Mouse (Mus musculus): ENCODE results near the gene Tmem132a. TPM values are rescaled to one million over a fixed set of nuclear protein-coding genes. Genes with fewer than 3 reads are reported as not detected.

Gene Tmem132a
- polyA plus RNA-seq (2015; fragmentation: Nextera tagmentation; extraction: Ambion mirVana), result 29.9 and 32.3 TPM in 2 replicates

DNA sequence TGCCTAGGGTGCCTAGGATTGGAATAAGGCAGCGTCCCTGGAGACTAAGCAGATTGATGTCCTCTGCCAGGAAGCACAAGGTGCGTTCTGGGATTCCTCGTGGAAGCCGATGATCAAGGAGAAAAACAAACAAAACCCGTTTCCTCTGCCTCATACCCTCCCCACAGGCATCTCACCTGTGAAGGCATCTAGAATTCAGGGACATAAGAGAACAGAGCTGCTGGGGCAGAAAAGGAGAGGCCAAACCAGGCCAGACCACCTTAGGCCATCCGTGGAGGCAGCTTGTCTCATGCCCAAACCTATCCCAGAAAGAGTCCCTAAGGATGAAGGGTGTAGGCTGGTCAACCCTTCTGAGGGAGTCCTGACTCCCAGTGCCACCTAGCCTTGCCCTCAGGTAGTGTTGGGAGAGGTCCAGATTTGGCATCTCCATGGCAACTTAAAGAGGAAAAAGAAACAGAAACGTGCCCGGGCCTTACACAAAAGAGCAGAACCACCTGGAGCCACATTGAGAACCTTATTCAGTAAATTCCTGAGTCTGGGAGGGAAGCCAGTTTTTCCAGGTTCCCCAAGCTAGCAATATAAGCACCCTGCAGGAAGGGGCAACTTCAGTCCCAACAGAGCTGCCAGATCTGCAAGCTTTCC is at the start of gene Tmem132a:
Gene Tmem132a, minus strand, starts transcription at position 55 of the 642 bp plus-strand sequence.
- Histone ChIP-seq H3K4me3 (ENCODE audit: low read length) (peak within 1 kb of the TSS; percentile 85), H3K36me3 (ENCODE audit: control insufficient read depth, insufficient read depth, low read length) (peaks cover 25% of the 10 kb centered on the region), H3K4me2 (ENCODE audit: low read depth, low read length) (peak within 1 kb of the TSS; percentile 90), H3K4me1 (ENCODE audit: control insufficient read depth, insufficient read depth, low read length) (peaks cover 16% of the 10 kb centered on the region), H3K9me3 (ENCODE audit: control insufficient read depth, low read length) (no peaks in the 10 kb centered on the region), H3K27me3 (replicated peaks; ENCODE audit: control insufficient read depth, insufficient read depth, low read length) (no peaks in the 10 kb centered on the region), H3K27ac (ENCODE audit: low read length) (peak within 1 kb of the TSS; percentile 48), H3K9ac (ENCODE audit: low read depth, low read length) (peak within 1 kb of the TSS; percentile 93)
- WGBS, result 3% methylated on average over 8 of the region's 8 CpGs
- ATAC-seq, result peak; percentile 31

DNA sequence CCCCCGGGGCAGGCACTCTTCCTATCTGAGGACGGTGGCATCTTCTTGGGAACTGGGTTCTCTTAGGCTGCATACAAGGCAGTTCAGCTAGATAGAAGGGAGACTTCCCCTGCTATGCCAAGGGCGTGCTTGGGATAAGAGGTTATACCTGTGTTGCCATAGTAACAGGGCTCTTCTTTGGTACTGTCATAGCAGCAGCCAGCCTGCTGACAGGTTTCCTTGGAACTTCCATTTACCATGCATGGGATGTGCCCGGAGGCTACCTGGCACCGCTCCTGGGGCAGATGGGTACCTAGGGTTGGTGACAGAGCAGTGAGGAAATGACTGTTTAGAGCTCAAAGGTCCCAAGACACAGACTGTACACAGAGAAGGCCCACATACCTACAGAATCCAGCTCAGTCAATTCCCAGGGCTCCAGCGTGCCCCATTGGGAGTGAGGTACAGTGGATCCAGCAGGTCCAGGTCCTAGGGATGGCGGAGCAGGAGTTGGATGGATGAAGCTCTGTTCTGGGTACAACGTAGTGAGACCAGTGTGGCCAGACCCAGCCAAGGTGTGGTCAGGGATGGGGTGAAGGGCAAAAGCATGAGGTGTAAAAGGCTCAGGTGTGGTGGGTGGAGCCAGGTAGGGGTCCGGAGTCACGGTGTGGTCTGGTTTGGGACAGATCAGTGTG is 48.7 kb upstream of the Tmem132a start:
- Histone ChIP-seq H3K27ac (ENCODE audit: low read length) (no peak overlapping the region), H3K27me3 (replicated peaks; ENCODE audit: control insufficient read depth, insufficient read depth, low read length) (no peaks in the 10 kb centered on the region), H3K9ac (ENCODE audit: low read depth, low read length) (no peak overlapping the region), H3K4me2 (ENCODE audit: low read depth, low read length) (no peak overlapping the region), H3K4me3 (ENCODE audit: low read length) (no peak overlapping the region), H3K36me3 (ENCODE audit: control insufficient read depth, insufficient read depth, low read length) (no peaks in the 10 kb centered on the region), H3K9me3 (ENCODE audit: control insufficient read depth, low read length) (no peaks in the 10 kb centered on the region), H3K4me1 (ENCODE audit: control insufficient read depth, insufficient read depth, low read length) (no peaks in the 10 kb centered on the region)
- ATAC-seq, result no peak; the same call in 1 of the 2 replicates
- WGBS, result 83% methylated on average over 10 of the region's 10 CpGs

DNA sequence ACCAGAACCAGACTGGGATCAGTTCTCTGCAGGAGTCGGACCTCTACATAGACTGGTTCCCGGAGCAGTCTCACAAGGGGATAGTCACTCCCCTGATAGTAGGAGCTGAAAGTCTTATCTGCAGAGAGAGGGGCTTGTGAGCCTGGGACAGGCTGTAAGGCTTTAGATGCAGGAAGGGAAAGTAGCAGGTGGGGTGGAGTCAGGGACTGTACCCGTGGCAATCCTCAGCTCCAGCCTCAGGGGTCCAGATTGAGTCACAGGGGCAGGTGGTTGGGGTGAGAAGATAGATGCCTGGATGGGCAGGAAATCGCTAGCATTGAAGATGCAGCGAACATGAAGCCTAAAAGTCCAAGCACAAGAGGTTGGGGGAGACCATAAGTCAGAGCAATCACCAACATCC is 46.8 kb upstream of the Tmem132a start:
- no peak for ATAC-seq
- no peak overlapping the region for H3K4me2 ChIP-seq (ENCODE audit: low read depth, low read length)
- H3K9me3 ChIP-seq (ENCODE audit: control insufficient read depth, low read length), result no peaks in the 10 kb centered on the region
- H3K27me3 ChIP-seq (replicated peaks; ENCODE audit: control insufficient read depth, insufficient read depth, low read length), result no peaks in the 10 kb centered on the region
- H3K4me3 ChIP-seq (ENCODE audit: low read length), result no peak overlapping the region
- H3K36me3 ChIP-seq (ENCODE audit: control insufficient read depth, insufficient read depth, low read length), result no peaks in the 10 kb centered on the region
- no peak overlapping the region for H3K9ac ChIP-seq (ENCODE audit: low read depth, low read length)
- no peak overlapping the region for H3K27ac ChIP-seq (ENCODE audit: low read length)
- H3K4me1 ChIP-seq (ENCODE audit: control insufficient read depth, insufficient read depth, low read length), result peaks cover 2% of the 10 kb centered on the region; the same call in 1 of the 2 replicates
- WGBS, result 50% methylated on average over 5 of the region's 5 CpGs

DNA sequence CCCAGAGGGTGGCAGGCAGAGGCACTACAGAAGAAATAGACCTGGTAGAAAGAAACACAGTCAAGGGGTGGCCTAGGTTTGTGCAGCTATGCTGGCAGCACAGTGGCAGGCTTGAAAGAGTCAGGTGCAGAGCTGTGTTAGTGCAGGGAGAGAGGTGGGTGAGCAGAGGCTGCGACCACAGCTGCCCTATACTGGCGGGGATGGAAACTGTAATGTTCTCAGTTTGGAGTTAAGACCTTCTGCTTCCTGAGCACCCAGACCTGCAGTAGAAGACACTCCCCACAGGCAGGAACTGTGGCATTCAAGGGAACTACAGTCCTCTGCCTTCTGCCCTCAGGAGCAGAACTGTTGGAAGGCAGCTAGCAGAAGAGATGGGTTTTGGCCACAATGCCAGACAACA is 45.1 kb upstream of the Tmem132a start:
- Histone ChIP-seq H3K27me3 (replicated peaks; ENCODE audit: control insufficient read depth, insufficient read depth, low read length) (no peaks in the 10 kb centered on the region), H3K9me3 (ENCODE audit: control insufficient read depth, low read length) (no peaks in the 10 kb centered on the region), H3K4me2 (ENCODE audit: low read depth, low read length) (no peak overlapping the region), H3K9ac (ENCODE audit: low read depth, low read length) (no peak overlapping the region), H3K4me1 (ENCODE audit: control insufficient read depth, insufficient read depth, low read length) (peaks cover 6% of the 10 kb centered on the region; the same call in 1 of the 2 replicates), H3K27ac (ENCODE audit: low read length) (no peak overlapping the region), H3K4me3 (ENCODE audit: low read length) (no peak overlapping the region), H3K36me3 (ENCODE audit: control insufficient read depth, insufficient read depth, low read length) (no peaks in the 10 kb centered on the region)
- WGBS, result 67% methylated on average over 2 of the region's 2 CpGs
- no peak for ATAC-seq

DNA sequence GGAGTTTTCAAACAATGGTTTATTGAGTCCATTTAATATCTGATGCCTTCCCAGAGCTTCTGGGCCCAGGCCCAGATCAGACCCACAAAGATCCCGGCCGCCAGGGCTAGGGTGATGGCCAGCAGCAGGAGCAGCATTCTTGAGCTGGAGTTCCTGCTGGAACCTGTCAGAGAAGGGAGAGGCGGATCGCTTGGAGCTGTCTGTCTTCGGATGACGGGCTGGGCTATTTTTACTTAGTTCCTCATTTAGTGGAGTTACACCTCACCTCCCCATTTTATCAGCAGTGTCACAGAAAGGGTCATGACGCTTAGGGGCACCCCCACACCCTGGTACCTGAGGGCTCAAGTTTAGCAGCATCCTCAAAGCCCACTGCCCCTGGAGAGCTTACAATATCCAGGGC is 44.6 kb upstream of the Tmem132a start:
- Histone ChIP-seq H3K9ac (ENCODE audit: low read depth, low read length) (no peak overlapping the region), H3K4me1 (ENCODE audit: control insufficient read depth, insufficient read depth, low read length) (peaks cover 9% of the 10 kb centered on the region; the same call in 1 of the 2 replicates), H3K27me3 (replicated peaks; ENCODE audit: control insufficient read depth, insufficient read depth, low read length) (no peaks in the 10 kb centered on the region), H3K4me3 (ENCODE audit: low read length) (no peak overlapping the region), H3K9me3 (ENCODE audit: control insufficient read depth, low read length) (no peaks in the 10 kb centered on the region), H3K36me3 (ENCODE audit: control insufficient read depth, insufficient read depth, low read length) (no peaks in the 10 kb centered on the region), H3K27ac (ENCODE audit: low read length) (no peak overlapping the region), H3K4me2 (ENCODE audit: low read depth, low read length) (no peak overlapping the region)
- WGBS, result 58% methylated on average over 7 of the region's 7 CpGs
- ATAC-seq, result no peak

DNA sequence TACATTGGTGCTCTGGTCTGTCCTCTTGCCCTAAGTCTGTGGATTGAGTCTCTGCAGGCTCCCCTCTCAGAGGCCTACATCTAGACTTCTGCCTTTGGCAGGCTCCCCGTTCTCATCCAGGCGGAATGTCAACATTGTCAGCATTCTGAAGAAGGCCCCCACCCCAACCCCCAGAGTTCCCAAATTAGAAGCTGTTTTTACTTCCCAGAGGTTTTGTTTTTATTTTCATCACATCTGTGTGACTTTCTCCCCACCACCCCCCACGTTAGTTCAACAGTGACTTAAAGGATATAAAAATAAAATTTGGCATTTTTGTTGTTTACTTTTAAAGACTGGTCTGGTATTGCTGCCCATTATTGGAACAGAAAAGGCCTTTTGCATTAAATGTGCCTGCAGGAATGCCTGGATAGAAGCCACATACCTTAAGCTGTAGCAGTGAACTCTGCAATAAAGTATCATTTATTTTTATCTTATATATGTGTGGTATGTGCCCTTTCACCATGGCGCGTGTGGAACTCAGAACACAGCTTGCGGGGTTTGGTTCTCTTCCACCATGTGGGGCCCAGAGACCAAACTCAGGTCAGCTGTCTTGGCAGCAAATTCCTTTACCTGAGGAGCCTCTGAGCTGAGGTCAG is 39.5 kb upstream of the Tmem132a start:
- H3K9ac ChIP-seq (ENCODE audit: low read depth, low read length), result no peak overlapping the region; the same call in 1 of the 2 replicates
- WGBS, result 49% methylated on average over 6 of the region's 6 CpGs
- peaks cover 14% of the 10 kb centered on the region; the same call in 1 of the 2 replicates for H3K36me3 ChIP-seq (ENCODE audit: control insufficient read depth, insufficient read depth, low read length)
- H3K4me2 ChIP-seq (ENCODE audit: low read depth, low read length), result no peak overlapping the region
- H3K9me3 ChIP-seq (ENCODE audit: control insufficient read depth, low read length), result no peaks in the 10 kb centered on the region
- no peak overlapping the region for H3K4me3 ChIP-seq (ENCODE audit: low read length)
- no peaks in the 10 kb centered on the region for H3K27me3 ChIP-seq (replicated peaks; ENCODE audit: control insufficient read depth, insufficient read depth, low read length)
- H3K4me1 ChIP-seq (ENCODE audit: control insufficient read depth, insufficient read depth, low read length), result peaks cover 31% of the 10 kb centered on the region
- peak overlapping the region; percentile 81 for H3K27ac ChIP-seq (ENCODE audit: low read length)
- ATAC-seq, result peak; percentile 61

DNA sequence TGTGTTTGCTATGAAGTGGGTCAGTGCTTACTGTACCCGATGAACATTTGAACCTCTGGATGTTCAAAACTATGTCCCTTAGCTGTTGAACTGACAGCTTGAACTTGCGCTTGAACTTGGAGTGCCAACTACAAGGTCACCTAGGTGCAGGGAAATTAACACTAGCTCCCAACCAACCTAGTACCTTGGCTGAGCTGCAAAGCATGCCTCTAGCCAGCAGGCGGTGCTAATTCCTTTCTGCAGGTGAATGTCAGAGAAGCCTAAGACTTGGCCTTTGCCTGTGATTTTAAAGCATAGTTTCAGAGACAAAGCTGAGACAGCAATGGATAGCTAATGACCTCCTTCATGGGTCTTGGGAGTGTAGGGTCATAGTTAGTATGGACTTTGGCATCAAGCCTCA is 38.2 kb upstream of the Tmem132a start:
- H3K36me3 ChIP-seq (ENCODE audit: control insufficient read depth, insufficient read depth, low read length), result peaks cover 17% of the 10 kb centered on the region; the same call in 1 of the 2 replicates
- no peak for ATAC-seq
- no peaks in the 10 kb centered on the region for H3K9me3 ChIP-seq (ENCODE audit: control insufficient read depth, low read length)
- 0 out of 2 replicates have a peak overlapping the region, but pooled peaks have one; percentile 81 for H3K27ac ChIP-seq (ENCODE audit: low read length)
- no peak overlapping the region for H3K4me2 ChIP-seq (ENCODE audit: low read depth, low read length)
- 53% methylated on average over 3 of the region's 3 CpGs for WGBS
- H3K27me3 ChIP-seq (replicated peaks; ENCODE audit: control insufficient read depth, insufficient read depth, low read length), result no peaks in the 10 kb centered on the region
- H3K4me1 ChIP-seq (ENCODE audit: control insufficient read depth, insufficient read depth, low read length), result peaks cover 32% of the 10 kb centered on the region
- no peak overlapping the region for H3K4me3 ChIP-seq (ENCODE audit: low read length)
- H3K9ac ChIP-seq (ENCODE audit: low read depth, low read length), result no peak overlapping the region

DNA sequence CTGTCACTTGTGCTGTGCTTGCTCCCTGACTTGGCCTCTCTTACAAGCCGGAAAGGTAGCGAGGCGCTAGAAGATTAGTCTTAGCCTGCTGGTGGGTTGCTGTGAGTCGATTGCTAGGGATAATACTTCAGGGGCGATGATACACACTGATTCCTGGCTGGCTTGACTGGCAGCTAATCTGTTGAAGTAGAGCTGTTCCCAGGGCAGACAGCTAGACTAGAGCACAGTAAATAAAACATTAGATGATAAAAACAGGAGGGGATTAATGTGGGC is 35.9 kb upstream of the Tmem132a start:
- Histone ChIP-seq H3K4me2 (ENCODE audit: low read depth, low read length) (peak overlapping the region; percentile 25; the same call in 1 of the 2 replicates), H3K9ac (ENCODE audit: low read depth, low read length) (peak overlapping the region; percentile 46), H3K9me3 (ENCODE audit: control insufficient read depth, low read length) (no peaks in the 10 kb centered on the region), H3K27ac (ENCODE audit: low read length) (peak overlapping the region; percentile 93), H3K4me1 (ENCODE audit: control insufficient read depth, insufficient read depth, low read length) (peaks cover 26% of the 10 kb centered on the region), H3K27me3 (replicated peaks; ENCODE audit: control insufficient read depth, insufficient read depth, low read length) (no peaks in the 10 kb centered on the region), H3K4me3 (ENCODE audit: low read length) (no peak overlapping the region), H3K36me3 (ENCODE audit: control insufficient read depth, insufficient read depth, low read length) (peaks cover 27% of the 10 kb centered on the region; the same call in 1 of the 2 replicates)
- WGBS, result 44% methylated on average over 5 of the region's 5 CpGs
- 0 out of 2 replicates have a peak, but pooled peaks have one; percentile 14 for ATAC-seq

DNA sequence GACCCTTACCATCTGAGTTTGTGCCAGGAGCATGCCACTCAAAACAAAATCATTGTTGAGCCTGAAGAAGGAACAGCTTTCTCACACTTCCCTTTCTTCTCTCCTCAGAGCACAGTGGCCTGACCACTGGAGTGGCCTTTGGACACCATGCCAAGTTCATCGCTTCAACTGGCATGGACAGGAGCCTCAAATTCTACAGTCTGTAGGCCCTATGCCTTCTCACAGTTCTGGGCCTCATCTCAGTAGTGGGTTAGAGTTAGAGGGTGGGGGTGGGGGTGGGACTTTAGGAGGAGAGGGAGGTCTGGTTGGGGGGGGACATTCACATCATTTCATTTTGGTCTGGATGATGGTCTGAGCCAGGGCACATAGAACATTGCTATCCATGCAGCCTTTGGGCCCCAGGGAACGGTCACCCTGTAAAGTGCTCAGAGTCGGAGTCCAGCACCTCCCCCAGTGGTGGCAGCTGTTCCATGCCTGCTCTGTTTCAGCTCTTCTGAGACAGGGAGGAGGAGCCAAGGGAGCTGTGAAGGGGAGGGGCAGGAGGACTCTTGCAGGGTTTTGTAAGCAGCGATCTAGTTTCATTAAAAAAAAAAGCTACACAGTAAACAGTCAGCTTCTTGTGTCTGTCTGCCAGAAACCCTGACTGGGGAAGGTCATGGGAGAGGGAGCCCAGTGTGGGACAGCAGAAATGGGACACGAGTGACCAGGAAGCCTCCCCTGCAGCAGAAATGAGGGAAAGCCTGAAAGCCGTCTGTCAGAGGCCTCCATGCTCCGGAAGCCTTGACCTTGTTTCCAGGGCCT is 35.4 kb upstream of the Tmem132a start:
- 33% methylated on average over 7 of the region's 7 CpGs for WGBS
- Histone ChIP-seq H3K27ac (ENCODE audit: low read length) (peak overlapping the region; percentile 93), H3K9me3 (ENCODE audit: control insufficient read depth, low read length) (no peaks in the 10 kb centered on the region), H3K4me1 (ENCODE audit: control insufficient read depth, insufficient read depth, low read length) (peaks cover 26% of the 10 kb centered on the region), H3K9ac (ENCODE audit: low read depth, low read length) (peak overlapping the region; percentile 46), H3K4me3 (ENCODE audit: low read length) (no peak overlapping the region), H3K4me2 (ENCODE audit: low read depth, low read length) (peak overlapping the region; percentile 25; the same call in 1 of the 2 replicates), H3K36me3 (ENCODE audit: control insufficient read depth, insufficient read depth, low read length) (peaks cover 32% of the 10 kb centered on the region; the same call in 1 of the 2 replicates), H3K27me3 (replicated peaks; ENCODE audit: control insufficient read depth, insufficient read depth, low read length) (no peaks in the 10 kb centered on the region)
- ATAC-seq, result peak; percentile 77

Data from intestine, embryonic 16.5 days (tissue).